Mouse (Mus musculus) E14TG2a.4 (cell line): ENCODE measurements around the gene Hcfc1.

Source experiments
- H3K27me3 ChIP-seq: 2 replicates; pipeline ENCODE4 v1.6.1; 2014; ENCODE audit warnings: low read length, control low read depth; ENCODE audit not compliant: insufficient read depth
- H3K36me3 ChIP-seq: 2 replicates; pipeline ENCODE4 v1.6.1; 2014; ENCODE audit warnings: low read length, control low read depth; ENCODE audit not compliant: insufficient read depth
- H3K4me1 ChIP-seq: replicated peaks from 2 replicates; pipeline ENCODE4 v1.6.1; 2014; ENCODE audit warnings: low read depth, low read length, control low read depth
- H3K4me3 ChIP-seq: replicated peaks from 2 replicates; pipeline ENCODE4 v1.5.1; 2014; ENCODE audit warnings: mild to moderate bottlenecking, low read length
- H3K9me3 ChIP-seq: 2 replicates; pipeline ENCODE4 v1.6.1; 2014; ENCODE audit warnings: low read length, control low read depth
- CTCF ChIP-seq: conservative IDR thresholded peaks from 2 replicates; pipeline ENCODE4 v1.5.1; 2014; ENCODE audit warnings: low read length
- NANOG ChIP-seq: IDR thresholded peaks from 2 replicates; pipeline ENCODE4 v1.6.1; 2014; ENCODE audit warnings: borderline replicate concordance, low read length, mixed read lengths
- POU5F1 ChIP-seq: IDR thresholded peaks from 2 replicates; pipeline ENCODE4 v1.6.1; 2014; ENCODE audit warnings: low read length, borderline replicate concordance

Gene Hcfc1

GRCm38 (mm10) chrX:73966248-73967176 is at the start of gene Hcfc1:
TSS of gene Hcfc1 (minus strand) at chrX:73966357.
- peaks cover 33% of the 10 kb centered on the region for H3K36me3 ChIP-seq
- no peak for TF ChIP-seq CTCF
- H3K9me3 ChIP-seq = no peaks in the 10 kb centered on the region
- peaks cover 46% of the 10 kb centered on the region for H3K4me1 ChIP-seq
- H3K4me3 ChIP-seq = peak within 1 kb of the TSS; percentile 91
- no peaks in the 10 kb centered on the region for H3K27me3 ChIP-seq

- peaks cover 18% of the 10 kb centered on the region; the same call in 1 of the 2 replicates for H3K4me1 ChIP-seq
- H3K27me3 ChIP-seq = no peaks in the 10 kb centered on the region
- H3K9me3 ChIP-seq = no peaks in the 10 kb centered on the region
- no peak for TF ChIP-seq POU5F1
- TF ChIP-seq NANOG = no peak
- TF ChIP-seq CTCF = no peak
- no peak overlapping the region for H3K4me3 ChIP-seq
- H3K36me3 ChIP-seq = peaks cover 46% of the 10 kb centered on the region
These were observed 48.4 kb upstream of the Hcfc1 start for GRCm38 (mm10) chrX:74014597-74014996.

- H3K27me3 ChIP-seq = no peaks in the 10 kb centered on the region
These were observed 41.9 kb upstream of the Hcfc1 start for GRCm38 (mm10) chrX:74008063-74008462.

GRCm38 (mm10) chrX:74006401-74006800 is 40.2 kb upstream of the Hcfc1 start:
- TF ChIP-seq POU5F1 (no peak), CTCF (no peak), NANOG (no peak)
- H3K27me3 ChIP-seq = no peaks in the 10 kb centered on the region
- H3K4me3 ChIP-seq = no peak overlapping the region
- H3K9me3 ChIP-seq = no peaks in the 10 kb centered on the region
- H3K4me1 ChIP-seq = peaks cover 33% of the 10 kb centered on the region
- H3K36me3 ChIP-seq = no peaks in the 10 kb centered on the region

More at GRCm38 (mm10) chrX:74008063-74008462, 41.9 kb upstream of the Hcfc1 start:
- Histone ChIP-seq H3K36me3 (no peaks in the 10 kb centered on the region), H3K9me3 (no peaks in the 10 kb centered on the region), H3K4me1 (peaks cover 31% of the 10 kb centered on the region), H3K4me3 (no peak overlapping the region)
- peak; percentile 55; the same call in 1 of the 2 replicates for TF ChIP-seq NANOG
- no peak for TF ChIP-seq CTCF
- TF ChIP-seq POU5F1 = no peak

GRCm38 (mm10) chrX:74003644-74004043 is 37.5 kb upstream of the Hcfc1 start:
- peaks cover 46% of the 10 kb centered on the region for H3K4me1 ChIP-seq
- no peak overlapping the region for H3K4me3 ChIP-seq
- no peaks in the 10 kb centered on the region for H3K27me3 ChIP-seq
- H3K36me3 ChIP-seq = no peaks in the 10 kb centered on the region
- no peak for TF ChIP-seq POU5F1
- TF ChIP-seq CTCF = no peak
- TF ChIP-seq NANOG = no peak
- H3K9me3 ChIP-seq = no peaks in the 10 kb centered on the region

GRCm38 (mm10) chrX:74001024-74001423 is 34.9 kb upstream of the Hcfc1 start:
- H3K36me3 ChIP-seq = no peaks in the 10 kb centered on the region
- TF ChIP-seq NANOG (no peak), POU5F1 (no peak), CTCF (no peak)

GRCm38 (mm10) chrX:73998911-73999869 is 33.0 kb upstream of the Hcfc1 start:
- Histone ChIP-seq H3K27me3 (no peaks in the 10 kb centered on the region), H3K36me3 (no peaks in the 10 kb centered on the region), H3K4me3 (0 out of 2 replicates have a peak overlapping the region, but pooled peaks have one; percentile 13), H3K9me3 (no peaks in the 10 kb centered on the region), H3K4me1 (peaks cover 35% of the 10 kb centered on the region)
- TF ChIP-seq NANOG = no peak
- TF ChIP-seq CTCF = no peak
- no peak for TF ChIP-seq POU5F1

More at GRCm38 (mm10) chrX:74001024-74001423, 34.9 kb upstream of the Hcfc1 start:
- Histone ChIP-seq H3K27me3 (no peaks in the 10 kb centered on the region), H3K4me3 (no peak overlapping the region), H3K4me1 (peaks cover 48% of the 10 kb centered on the region), H3K9me3 (no peaks in the 10 kb centered on the region)

GRCm38 (mm10) chrX:73977783-73978182 is 11.6 kb upstream of the Hcfc1 start:
- no peaks in the 10 kb centered on the region for H3K9me3 ChIP-seq
- no peaks in the 10 kb centered on the region for H3K27me3 ChIP-seq
- 0 out of 2 replicates have a peak, but pooled peaks cover 3% of the 10 kb centered on the region for H3K4me1 ChIP-seq
- no peaks in the 10 kb centered on the region for H3K36me3 ChIP-seq
- TF ChIP-seq POU5F1 = no peak
- TF ChIP-seq CTCF = no peak
- TF ChIP-seq NANOG = no peak
- H3K4me3 ChIP-seq = no peak overlapping the region
